Mouse (Mus musculus): ENCODE measurements around the gene Cxcl14.

GRCm38 (mm10) chr13:56305058-56305457, 8.7 kb upstream of the Cxcl14 start:
- TF ChIP-seq GATA1 (IDR thresholded peaks at IDR 0.05; ENCODE audit: borderline replicate concordance, low read length), result no peak
- no peak for TF ChIP-seq FLI1 (IDR thresholded peaks at IDR 0.05; ENCODE audit: low read length)
